Mouse (Mus musculus) cerebellum, postnatal 25 days (tissue): ENCODE measurements around the gene Defb36.
A peak's percentile ranks its signal among the peaks of the same experiment; 100 is the strongest.

Source experiments
- DNase-seq, 2 experiments: peaks; one replicate each; pipeline ENCODE4 v3.0.0; 2021; ENCODE audit warnings: mixed read lengths in 2 of 2

Defb36 gene

DNA sequence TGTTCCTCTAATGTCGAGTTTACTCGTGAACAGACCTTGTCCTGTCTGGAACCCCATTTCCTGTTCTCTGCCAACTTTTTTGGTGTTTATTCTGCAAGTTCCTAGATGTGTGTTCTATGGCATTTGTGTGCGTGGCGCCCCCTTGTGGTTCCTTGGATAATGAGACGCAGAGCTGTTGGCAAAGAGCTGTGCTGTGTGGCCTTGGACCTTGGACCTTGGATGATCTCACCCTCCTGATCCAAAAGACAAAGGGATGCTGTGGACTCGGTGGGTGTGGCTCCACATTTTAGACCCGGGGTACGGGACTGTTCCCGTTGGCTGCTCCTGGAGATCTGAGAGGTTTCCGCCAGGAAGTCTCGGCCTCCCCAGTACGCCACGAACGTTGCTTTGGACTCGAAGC lies at the start of gene Defb36:
TSS of gene Defb36 (plus strand) at position 271 of the 400 bp plus-strand sequence.
- peak in 1 of 2 experiments; percentile 35 for DNase-seq

DNA sequence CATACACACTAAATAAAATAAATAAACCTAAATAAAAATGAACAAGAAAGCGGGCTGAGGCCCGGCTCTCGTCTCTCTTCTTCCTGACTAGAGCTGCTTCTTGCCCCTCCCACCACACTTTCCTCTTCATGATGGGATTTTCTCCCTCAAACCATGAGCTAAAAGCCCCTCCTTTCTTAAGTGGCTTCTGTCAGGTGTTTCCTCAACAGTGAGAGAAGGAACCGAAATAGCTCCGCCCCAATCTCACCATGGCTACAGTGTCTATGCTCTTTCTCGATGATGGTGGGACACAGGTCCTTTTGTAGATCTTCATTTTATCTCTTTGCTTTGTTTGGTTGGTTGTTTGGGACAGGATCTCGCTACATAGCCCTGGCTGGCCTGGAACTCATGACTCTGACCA lies 47.5 kb upstream of the Defb36 start:
- DNase-seq, result no peak

DNA sequence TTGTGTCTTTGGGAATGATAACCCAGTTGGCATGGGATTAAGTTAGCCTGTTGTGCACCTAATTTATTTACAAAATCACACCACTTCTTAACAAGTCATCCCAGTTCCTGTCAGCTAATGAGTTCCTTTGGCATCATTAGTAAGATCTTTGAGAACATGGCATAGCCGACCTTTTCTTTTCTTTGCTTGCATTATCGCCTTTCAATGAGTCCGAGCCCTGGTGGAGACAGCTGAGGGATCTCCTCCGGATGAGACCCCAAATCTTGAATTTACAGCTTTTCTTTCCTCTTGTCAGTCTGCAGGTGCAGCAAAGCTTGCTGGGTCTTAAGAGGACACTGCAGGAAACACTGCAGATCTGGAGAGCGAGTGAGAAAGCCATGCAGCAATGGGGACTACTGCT lies 35.1 kb upstream of the Defb36 start, which contains the start of gene Gm17416:
TSS of gene Gm17416 (plus strand) at position 301 of the 400 bp plus-strand sequence.
- no peak for DNase-seq

DNA sequence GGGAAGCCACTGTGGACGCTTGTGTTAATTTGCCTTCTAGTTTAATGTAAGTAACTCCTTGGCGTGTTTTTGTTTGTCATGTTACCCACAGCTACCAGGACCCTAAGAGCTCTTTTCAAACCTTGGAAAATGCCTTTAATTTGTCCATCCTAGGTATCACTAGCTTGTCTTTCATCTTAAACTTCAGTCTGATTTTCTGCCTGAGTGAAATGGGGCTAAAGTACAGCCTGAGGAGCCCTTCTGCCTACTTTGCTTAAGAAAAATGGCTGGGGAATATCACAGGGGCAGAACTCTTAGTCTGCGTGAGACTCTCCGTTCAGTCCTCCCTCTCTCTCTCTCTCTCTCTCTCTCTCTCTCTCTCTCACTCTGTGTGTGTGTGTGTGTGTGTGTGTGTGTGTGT lies 34.2 kb upstream of the Defb36 start:
- no peak for DNase-seq

DNA sequence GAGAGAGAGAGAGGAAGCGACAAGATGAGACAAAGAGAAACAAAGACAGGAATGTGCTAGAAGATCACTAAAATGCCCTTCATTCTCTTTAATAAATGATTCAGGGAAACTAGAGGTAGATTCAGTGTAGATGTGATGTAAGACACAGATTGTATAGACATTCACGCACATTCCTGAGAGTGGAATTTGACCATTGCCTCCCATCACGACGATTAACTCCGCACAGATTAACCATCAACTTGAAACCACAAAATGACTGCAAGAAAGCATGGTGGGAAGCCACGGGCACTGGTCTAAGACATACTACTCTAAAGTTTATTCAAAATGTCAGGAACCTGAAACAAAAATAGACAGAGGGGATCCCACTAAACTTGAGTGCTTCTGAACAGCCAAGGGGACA lies 33.8 kb upstream of the Defb36 start:
- DNase-seq, result no peak

DNA sequence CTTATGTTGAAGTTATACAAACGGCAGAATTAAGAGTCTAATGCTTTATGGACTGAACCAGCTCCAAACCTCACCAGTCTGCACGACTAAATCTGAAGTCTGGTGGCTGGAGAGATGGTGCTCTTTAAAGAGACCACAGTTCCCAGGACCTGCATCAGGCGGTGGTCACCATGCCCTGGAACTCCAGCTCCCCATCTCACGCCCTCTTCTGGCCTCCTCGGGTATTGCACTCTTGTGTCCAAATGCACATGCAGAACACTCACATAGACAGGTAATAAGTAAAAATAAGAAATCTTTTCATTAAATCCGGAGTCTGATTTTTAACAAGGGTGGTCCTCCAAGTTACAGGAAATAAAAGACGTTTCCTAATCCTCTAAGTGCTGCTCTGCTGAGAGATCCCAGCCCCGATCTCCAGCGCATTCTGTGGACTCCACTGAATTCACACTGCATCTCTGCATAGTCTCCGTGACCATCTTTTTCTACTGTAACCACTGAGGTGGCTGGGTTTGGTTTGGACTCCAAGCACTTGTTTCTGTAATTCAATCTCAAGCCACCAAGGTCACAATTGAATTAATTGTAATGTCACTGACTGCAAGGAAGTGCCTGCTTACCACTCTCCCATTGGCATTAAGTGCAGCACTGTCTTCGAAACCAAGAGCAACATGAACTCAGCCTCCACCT lies 31.9 kb upstream of the Defb36 start, which contains the start of gene Defb21:
TSS of gene Defb21 (plus strand) at position 631 of the 681 bp plus-strand sequence.
- peak in 1 of 2 experiments; percentile 8 for DNase-seq

DNA sequence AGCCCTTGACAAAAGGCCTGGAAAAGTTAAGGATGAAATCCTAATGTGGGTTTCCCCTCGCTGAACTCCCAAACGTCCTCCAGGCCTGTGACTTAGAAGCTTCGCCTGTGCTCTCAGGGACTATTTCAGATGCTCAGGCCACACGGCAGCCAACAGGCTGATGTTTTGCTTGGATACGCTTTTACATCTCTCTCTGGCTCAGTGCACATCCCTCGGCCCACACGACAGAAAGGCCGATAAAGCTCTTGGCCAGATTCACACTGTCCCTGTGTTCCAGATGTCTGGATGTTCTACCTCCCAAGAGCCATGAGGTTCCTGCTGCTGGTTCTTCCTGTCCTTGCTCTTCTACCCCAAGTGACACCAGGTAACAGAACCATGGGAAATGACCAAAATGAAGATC lies 30.6 kb upstream of the Defb36 start:
- no peak for DNase-seq

DNA sequence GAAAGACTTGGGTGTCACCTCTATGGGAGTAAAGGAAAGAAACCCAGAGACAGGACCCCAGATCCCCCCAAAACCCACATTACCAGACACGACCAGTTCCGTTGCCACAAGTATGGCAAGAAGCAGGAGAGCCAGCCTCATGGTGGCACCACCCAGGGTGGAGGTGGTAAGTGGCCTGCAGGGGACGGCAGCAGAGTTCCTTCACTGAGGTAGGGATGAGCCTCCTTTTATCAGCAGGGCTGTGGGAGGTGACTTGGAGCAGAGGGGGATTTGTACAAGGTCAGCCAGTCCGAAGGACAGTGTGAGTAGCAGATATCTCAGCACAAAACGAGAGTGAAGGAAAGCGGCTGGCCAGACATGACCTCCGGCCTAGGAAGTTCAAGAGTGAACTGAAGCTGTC lies 24.0 kb upstream of the Defb36 start, which contains the start of gene Defb19:
TSS of gene Defb19 (minus strand) at position 206 of the 400 bp plus-strand sequence.
- DNase-seq, result no peak

DNA sequence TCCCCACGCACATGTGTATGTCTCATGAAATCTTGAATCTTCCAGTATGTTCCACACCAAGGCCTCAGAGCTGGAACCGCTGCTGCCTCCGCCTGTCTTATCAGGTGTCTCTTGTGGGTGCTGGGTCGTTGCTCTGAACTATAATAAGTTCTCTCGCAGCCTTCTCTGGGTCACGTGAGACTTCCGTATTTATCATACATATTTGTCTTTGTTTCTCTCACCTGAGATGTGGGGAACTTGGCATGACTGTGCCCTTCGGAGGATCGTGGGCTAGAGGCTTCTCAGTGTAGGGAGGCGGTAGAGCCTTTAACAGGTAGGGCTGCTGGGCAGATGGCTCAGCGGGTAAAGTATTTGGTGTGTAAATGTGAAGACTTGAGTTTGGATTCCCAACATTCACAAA lies 23.5 kb upstream of the Defb36 start:
- DNase-seq, result no peak

DNA sequence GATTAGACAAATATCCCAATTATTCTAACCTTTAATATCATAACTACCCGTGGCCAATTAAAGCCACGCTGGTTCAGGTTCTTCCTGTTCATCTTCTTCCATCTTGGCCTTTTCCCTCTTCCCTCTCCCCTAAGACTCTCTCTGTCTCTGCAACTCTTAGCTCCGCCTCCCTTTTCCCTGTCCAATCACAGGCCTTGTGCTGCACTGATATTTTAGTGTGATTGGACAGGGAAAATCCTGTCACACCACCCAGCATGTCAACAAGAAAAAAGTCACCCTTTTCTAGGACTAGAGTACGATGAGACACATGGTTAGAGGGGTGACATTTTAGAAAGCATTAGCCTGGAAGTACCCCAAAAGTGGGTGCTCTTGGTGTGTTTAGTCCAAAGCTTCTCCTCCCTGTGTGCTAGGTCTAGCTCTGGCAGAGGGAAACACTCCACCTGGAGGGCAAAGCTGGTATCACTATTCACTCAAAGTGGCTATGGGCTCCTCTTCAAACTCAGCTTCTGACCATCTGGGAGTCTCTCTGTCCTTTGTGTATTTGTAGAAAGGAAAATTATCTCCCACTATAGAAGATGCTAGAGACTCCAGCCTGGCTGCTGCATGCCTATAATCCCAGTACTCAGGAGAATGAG lies 17.1 kb upstream of the Defb36 start:
- peak in 1 of 2 experiments; percentile 19 for DNase-seq

DNA sequence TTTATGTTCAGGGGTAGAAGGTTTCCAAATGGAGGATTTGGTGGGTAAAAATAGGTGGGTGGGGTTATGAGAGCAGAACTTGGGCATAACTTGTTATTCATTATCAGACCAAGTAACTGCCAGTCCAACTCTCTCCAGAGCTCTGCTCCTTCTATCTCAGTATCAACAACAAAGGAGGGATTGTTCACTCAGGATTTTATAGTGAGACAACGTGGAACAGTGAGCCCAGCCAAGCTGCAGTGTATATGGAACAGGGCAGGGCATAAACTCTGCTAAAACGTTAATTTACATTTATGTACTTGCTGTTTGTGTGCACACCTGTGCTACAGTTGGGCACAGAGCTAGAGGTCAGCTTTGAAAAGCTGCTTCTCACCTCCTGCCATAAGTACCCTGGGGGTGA lies 15.7 kb upstream of the Defb36 start:
- no peak for DNase-seq

DNA sequence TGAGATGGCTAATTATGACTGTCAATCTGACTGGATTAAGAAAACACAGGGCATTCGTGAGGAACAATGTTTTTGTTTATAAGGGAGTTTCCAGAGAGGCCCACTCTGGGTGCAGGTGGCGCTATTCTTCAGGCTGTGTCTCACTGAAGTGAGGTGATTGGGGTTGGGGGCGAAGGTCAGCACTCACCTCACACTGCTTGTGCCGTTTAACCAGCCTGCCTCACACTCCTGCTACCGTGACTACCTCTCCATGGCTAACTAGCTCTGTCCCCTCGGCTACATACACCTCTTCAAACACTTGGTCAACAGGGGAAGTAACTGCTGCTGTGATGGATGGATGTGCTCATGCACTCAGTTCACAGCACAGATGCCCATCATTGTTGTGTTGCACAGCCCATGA lies 15.1 kb upstream of the Defb36 start:
- DNase-seq, result no peak

DNA sequence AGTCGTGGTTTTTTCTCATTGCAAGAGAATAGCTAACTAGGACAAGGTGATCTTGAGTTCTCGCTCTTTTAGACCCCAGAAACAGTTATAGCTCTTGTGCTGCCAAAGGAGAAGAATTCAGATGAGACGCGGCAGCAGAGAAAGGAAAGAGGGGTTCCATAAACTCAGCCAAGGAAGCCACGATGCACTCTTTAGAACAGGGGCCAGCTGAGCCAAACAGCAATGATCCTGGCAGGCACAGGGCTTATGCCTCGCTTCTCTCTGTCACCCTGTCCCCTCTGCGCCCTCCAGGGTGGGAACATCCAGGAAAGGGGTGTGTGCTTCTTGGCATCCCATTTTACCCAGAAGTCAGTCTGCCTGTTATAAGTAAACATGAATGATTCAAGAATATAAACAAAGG lies 4.8 kb upstream of the Defb36 start, which contains the start of gene Defb45:
TSS of gene Defb45 (minus strand) at position 101 of the 400 bp plus-strand sequence.
- no peak for DNase-seq

DNA sequence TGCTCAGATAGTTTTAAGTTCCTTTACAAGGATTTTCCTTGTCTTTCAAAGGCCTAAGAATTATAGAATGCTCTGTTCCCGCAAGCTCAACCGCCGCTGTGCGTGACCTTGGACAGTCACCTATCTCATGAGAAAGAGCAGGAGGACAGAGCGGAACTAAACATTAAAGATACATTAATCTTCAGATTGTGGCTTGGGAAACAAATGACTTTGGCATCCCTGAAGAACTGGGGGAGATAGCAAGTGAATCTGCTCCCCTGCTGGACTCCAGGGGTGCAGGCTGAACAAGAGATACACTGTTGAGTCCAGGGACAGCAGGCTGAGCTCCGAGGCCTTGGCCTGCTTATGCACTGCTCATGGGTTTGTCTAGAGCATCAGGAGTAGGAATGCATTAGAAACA lies 4.1 kb upstream of the Defb36 start:
- no peak for DNase-seq

DNA sequence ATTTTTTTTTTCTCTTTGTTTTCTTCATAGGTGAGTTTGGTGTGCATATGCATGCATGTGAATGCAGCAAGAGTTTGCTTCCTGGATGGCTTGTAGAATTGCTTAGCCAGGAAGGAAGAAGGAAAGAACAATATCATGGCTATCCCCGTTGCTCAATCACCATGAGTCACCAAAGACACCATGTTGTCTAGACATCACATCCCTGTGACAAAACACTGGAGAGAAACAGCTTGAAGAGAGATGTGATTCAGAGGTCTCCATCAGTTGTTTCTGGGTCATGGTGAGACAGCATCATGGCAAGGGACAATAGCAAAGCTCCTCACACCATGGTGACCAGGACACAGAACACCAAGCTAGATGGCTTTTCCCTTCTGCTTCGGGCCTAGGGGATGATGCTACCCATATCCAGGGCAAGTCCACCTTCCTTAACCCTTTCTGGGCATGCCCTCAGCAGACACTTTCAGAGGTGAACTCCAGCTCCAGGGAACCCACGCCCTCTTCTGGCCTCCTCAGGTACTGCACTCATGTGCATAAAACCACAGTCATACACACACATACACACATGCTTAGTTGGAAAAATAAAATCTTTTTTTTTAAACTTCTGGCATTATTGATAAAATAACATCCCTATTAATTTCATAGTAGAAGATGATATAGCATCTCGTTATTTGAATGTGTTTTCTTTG lies 2.7 kb upstream of the Defb36 start:
- no peak for DNase-seq

DNA sequence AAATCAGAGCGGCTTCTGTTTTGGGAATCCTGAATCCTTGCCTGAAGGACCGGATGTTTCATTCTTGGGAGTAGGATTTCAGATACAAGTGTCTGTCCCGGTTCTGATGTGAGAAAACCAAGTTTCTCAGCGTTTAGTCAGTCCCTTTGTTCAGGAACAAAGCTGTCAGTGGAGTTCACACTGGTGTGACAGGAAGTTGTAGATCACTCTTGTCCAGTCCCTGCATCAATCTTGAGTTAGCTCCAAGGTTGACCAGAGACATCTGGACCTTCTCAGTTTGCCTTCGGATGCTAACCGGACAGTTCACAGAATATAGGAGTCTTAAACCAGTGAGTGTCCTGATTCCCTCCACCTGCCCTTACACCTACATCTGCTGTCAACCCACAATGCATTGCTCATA lies 3.6 kb downstream of the Defb36 start:
- no peak for DNase-seq

DNA sequence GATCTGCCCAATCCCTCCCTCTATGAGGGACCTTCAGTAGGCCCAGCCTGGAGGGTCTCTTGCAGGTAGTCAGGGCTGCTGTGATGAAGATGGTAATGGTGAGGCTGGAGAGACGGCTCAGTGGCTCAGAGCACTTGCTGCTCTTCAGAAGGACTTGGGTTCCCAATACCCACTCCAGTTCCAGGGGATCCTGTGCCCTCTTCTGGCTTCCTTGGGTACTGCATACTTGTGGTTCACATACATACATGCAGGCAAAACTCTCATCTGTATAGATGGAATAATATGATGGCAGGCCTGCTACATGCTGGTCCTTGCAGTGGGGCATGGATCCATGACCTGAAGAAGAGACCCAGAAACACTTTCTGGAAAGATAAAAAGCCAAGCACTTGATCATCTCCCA lies 4.6 kb downstream of the Defb36 start:
- no peak for DNase-seq

DNA sequence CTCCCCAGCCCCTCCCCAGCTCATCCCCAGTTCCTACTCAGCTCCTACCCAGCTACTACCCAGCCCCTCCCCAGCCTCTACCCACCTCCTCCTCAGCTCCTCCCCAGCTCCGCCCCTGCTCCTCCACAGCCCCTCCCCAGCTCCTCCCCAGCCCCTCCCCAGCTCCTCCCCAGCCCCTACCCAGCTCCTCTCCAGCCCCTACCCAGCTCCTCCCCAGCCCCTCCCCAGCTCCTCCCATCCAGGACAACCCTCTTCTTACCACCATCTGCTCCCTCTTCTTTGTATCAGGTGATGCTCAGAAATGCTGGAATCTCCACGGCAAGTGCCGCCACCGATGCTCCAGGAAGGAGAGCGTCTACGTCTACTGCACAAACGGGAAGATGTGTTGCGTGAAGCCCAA lies 8.1 kb downstream of the Defb36 start:
- no peak for DNase-seq

DNA sequence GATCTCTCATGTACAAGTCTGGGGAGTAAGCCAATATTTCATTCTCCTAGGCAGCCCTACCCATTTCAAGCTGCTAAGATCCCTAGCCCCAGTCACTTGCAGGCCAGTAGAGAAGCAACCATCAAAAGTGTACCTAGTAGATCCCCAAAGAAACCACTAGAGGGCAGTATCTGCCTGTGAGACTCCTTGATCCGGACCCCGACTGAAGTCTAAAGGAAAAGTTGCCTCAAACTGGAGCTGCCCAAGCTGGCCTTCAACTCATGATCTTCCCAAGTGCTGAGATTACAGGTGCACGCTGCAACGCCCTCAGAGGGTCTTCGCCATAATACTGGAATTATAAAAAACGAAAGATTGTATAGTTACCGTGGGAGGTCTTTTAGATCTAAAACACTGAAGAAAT lies 11.4 kb downstream of the Defb36 start:
- DNase-seq, result peak; percentile 18 to 46

DNA sequence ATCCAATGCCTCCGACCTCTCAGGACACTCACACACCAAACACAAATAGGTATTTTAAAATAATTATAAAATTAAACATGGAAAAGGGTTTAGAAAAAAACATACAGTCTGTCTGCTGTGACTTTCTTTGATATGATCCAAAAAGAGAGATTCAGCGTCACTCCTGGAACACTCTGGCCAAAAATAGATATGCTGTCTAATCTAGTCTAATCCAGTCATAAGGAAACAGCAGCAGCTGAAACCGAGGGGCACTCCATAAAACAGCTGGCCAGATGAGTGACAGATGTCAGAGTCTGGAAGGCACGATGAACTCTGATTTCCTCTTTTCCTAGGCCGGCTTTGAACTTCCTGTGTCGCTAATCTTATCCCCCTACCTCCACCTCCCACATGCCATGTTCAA lies 12.3 kb downstream of the Defb36 start:
- DNase-seq, result no peak

DNA sequence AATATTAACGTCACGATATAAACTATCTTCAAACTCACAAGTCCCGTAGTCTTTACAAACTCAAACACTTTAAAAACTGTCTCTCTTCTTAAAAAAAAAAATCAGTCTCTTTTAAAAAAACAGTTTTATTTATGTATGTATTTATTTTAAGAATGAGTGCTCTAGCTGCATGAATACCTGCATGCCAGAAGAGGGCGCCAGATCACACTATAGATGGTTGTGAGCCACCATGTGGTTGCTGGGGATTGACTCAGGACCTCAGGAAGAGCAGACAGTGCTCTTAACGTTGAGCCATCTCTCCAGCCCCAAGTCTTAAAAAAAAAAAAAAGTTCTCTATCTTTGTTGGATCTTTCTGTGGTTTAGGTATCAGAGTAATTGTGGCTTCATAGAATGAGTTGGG lies 13.2 kb downstream of the Defb36 start:
- DNase-seq, result no peak

DNA sequence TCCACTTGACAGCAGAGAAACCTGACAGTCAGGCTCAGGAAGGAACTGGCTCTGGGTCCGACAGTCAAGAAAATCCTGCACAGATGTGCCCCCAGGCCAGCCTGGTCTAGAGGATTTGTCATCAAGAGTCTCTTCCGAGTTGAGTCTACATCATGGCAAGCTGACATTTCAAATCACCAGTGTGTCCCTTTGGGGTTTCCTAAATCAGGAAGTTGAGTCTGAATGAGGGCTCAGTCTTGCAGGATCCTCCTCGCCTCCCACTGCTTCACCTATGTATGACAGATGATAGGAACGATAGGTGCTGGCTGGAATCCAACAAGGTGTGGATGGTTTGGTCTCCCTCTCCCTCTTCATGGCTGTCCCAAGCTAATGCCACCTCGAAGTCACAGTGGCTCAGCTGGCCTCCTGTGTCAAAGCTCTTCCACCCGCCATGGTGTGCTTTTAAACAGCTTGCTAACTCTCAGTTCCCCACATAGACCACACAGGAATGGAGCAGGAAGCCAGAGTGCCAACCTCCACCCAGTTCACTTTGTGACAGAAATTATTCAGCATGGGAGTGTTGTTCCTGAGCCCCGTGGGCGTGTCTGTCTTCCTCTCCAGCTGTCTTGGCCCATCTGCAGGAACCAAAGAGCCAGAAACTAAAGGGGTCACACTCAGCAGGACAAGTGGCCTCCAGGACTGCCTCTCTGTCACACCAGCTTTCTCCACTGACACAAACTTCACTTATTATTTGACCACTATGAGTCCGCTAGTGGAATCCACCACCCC lies 16.4 kb downstream of the Defb36 start:
- no peak for DNase-seq

DNA sequence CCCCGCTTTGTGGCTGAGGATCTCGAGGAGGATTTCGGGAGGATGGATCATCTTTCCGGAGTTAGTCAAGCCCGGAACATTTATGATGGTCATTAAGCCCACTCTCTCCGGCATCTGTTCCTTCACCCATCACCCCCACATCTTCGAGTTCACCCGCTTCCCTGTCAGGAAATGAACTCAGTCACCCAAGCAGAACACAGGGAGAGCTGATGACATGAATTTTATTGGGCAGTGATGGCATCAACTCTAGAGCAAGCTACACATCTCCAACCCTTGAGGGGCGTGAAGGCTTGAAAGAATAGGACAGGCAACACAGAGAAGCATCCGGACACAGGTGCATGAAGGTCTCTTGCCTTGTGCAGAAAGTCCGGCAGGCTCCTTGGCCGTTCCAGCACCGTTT lies 18.0 kb downstream of the Defb36 start:
- DNase-seq, result no peak
